Mouse (Mus musculus) intestine, postnatal 0 days (tissue): ENCODE results near the gene Gm44502. TPM values are rescaled to one million over a fixed set of nuclear protein-coding genes. Genes with fewer than 3 reads are reported as not detected.

ENCODE experiments used
- ATAC-seq: fragments of 200-750 bp; cut with Nextera tagmentation; 2 replicates; pipeline ENCODE4 v1.8.0; 2017; ENCODE audit warnings: mild to moderate bottlenecking, moderate TSS enrichment, moderate library complexity
- H3K27ac ChIP-seq: fragments of 300-500 bp; sonication (generic); 2 replicates; pipeline ENCODE4 v1.5.1; 2014; ENCODE audit warnings: mild to moderate bottlenecking, low read depth, low read length, moderate library complexity
- H3K27me3 ChIP-seq: fragments of 300-500 bp; sonication (generic); replicated peaks from 2 replicates; pipeline ENCODE4 v1.6.1; 2014; ENCODE audit warnings: low read length, mixed read lengths; ENCODE audit not compliant: control insufficient read depth, insufficient read depth
- H3K36me3 ChIP-seq: fragments of 300-500 bp; sonication (generic); 2 replicates; pipeline ENCODE4 v1.6.1; 2014; ENCODE audit warnings: mild to moderate bottlenecking, moderate library complexity; ENCODE audit not compliant: control insufficient read depth, insufficient read depth
- H3K4me1 ChIP-seq: fragments of 300-500 bp; sonication (generic); replicated peaks from 2 replicates; pipeline ENCODE4 v1.6.1; 2014; ENCODE audit warnings: antibody characterized with exemption, low read length, mixed read lengths; ENCODE audit not compliant: control insufficient read depth, insufficient read depth
- H3K4me2 ChIP-seq: fragments of 300-500 bp; sonication (generic); replicated peaks from 2 replicates; pipeline ENCODE4 v1.6.1; 2014; ENCODE audit warnings: low read depth, mild to moderate bottlenecking, moderate library complexity
- H3K4me3 ChIP-seq: fragments of 300-500 bp; sonication (generic); 2 replicates; pipeline ENCODE4 v1.5.1; 2014; ENCODE audit warnings: low read depth, low read length
- H3K9ac ChIP-seq: fragments of 300-500 bp; sonication (generic); 2 replicates; pipeline ENCODE4 v1.6.1; 2014; ENCODE audit warnings: mild to moderate bottlenecking, low read depth, low read length
- H3K9me3 ChIP-seq: fragments of 300-500 bp; sonication (generic); 2 replicates; pipeline ENCODE4 v1.6.1; 2016; ENCODE audit warnings: mixed run types; ENCODE audit not compliant: control insufficient read depth
- CTCF ChIP-seq: sonication (generic); IDR thresholded peaks from 2 replicates; pipeline ENCODE4 v1.5.1; 2016; ENCODE audit warnings: low read depth, mild to moderate bottlenecking, control low read depth, antibody characterized with exemption, moderate library complexity
- WGBS: fragments of 180-500 bp; shearing (Covaris S2); extraction: QIAGEN DNeasy Blood & Tissue Kit; methylation state at CpG from one replicate; pipeline ENCODE4 v1.1.7; 2014; 5-methylcytosine and 5-hydroxymethylcytosine counted together
- polyA plus RNA-seq: library from polyadenylated mRNA; unstranded; fragments of >200 nt; fragmentation: Nextera tagmentation; extraction: Ambion mirVana; gene quantifications from 2 replicates; pipeline ENCODE4 v1.2.1, GENCODE M21; 2015

Gm44502 gene
- polyA plus RNA-seq, 1 experiment from 2014 or later: not detected

- no peaks in the 10 kb centered on the region for H3K4me1 ChIP-seq
- H3K27ac ChIP-seq: no peak overlapping the region
- H3K9ac ChIP-seq: no peak overlapping the region
- H3K4me3 ChIP-seq: no peak overlapping the region
- ATAC-seq: no peak
- H3K27me3 ChIP-seq: no peaks in the 10 kb centered on the region
- no peak overlapping the region for H3K4me2 ChIP-seq
- no peak for TF ChIP-seq CTCF
- H3K9me3 ChIP-seq: no peaks in the 10 kb centered on the region
- peaks cover 39% of the 10 kb centered on the region for H3K36me3 ChIP-seq
- WGBS: 92% methylated on average over 9 of the region's 9 CpGs
Observed at GRCm38 (mm10) chr15:89421938-89422337, 7.6 kb downstream of the Gm44502 start.

GRCm38 (mm10) chr15:89415282-89415681 is 14.2 kb downstream of the Gm44502 start:
- Histone ChIP-seq H3K4me3 (no peak overlapping the region), H3K27ac (no peak overlapping the region), H3K9me3 (no peaks in the 10 kb centered on the region), H3K4me1 (no peaks in the 10 kb centered on the region), H3K36me3 (peaks cover 18% of the 10 kb centered on the region), H3K4me2 (no peak overlapping the region), H3K9ac (no peak overlapping the region), H3K27me3 (no peaks in the 10 kb centered on the region)
- ATAC-seq: no peak
- TF ChIP-seq CTCF: no peak
- WGBS: 89% methylated on average over 8 of the region's 8 CpGs

GRCm38 (mm10) chr15:89410118-89410517 is 19.4 kb downstream of the Gm44502 start, which contains the start of gene Syce3:
Gene Syce3 (minus strand): TSS chr15:89410503.
- no peak within 1 kb of the TSS for H3K4me2 ChIP-seq
- H3K4me3 ChIP-seq: no peak within 1 kb of the TSS
- H3K27ac ChIP-seq: no peak within 1 kb of the TSS
- no peak for TF ChIP-seq CTCF
- no peaks in the 10 kb centered on the region for H3K9me3 ChIP-seq
- no peak within 1 kb of the TSS for H3K9ac ChIP-seq
- H3K27me3 ChIP-seq: no peaks in the 10 kb centered on the region
- H3K4me1 ChIP-seq: no peaks in the 10 kb centered on the region
- H3K36me3 ChIP-seq: no peaks in the 10 kb centered on the region
- 82% methylated on average over 17 of the region's 24 CpGs for WGBS
- ATAC-seq: no peak

GRCm38 (mm10) chr15:89406691-89407090 is 22.8 kb downstream of the Gm44502 start:
- TF ChIP-seq CTCF: no peak
- no peaks in the 10 kb centered on the region for H3K27me3 ChIP-seq
- no peaks in the 10 kb centered on the region for H3K36me3 ChIP-seq
- H3K4me1 ChIP-seq: no peaks in the 10 kb centered on the region
- no peak overlapping the region for H3K4me2 ChIP-seq
- no peak overlapping the region for H3K9ac ChIP-seq
- H3K9me3 ChIP-seq: no peaks in the 10 kb centered on the region
- no peak for ATAC-seq
- H3K27ac ChIP-seq: no peak overlapping the region
- H3K4me3 ChIP-seq: no peak overlapping the region

GRCm38 (mm10) chr15:89404831-89405623 is 24.5 kb downstream of the Gm44502 start:
- no peak for ATAC-seq
- Histone ChIP-seq H3K9me3 (no peaks in the 10 kb centered on the region), H3K36me3 (no peaks in the 10 kb centered on the region), H3K27me3 (no peaks in the 10 kb centered on the region), H3K4me3 (no peak overlapping the region), H3K27ac (no peak overlapping the region), H3K4me2 (no peak overlapping the region), H3K4me1 (no peaks in the 10 kb centered on the region), H3K9ac (no peak overlapping the region)
- no peak for TF ChIP-seq CTCF
- whole genome bisulfite sequencing: 81% methylated on average over 10 of the region's 10 CpGs

GRCm38 (mm10) chr15:89402471-89402870 is 27.0 kb downstream of the Gm44502 start:
- H3K4me3 ChIP-seq: no peak overlapping the region
- no peaks in the 10 kb centered on the region for H3K36me3 ChIP-seq
- no peak for TF ChIP-seq CTCF
- no peaks in the 10 kb centered on the region for H3K9me3 ChIP-seq
- H3K27me3 ChIP-seq: no peaks in the 10 kb centered on the region
- no peak overlapping the region for H3K27ac ChIP-seq
- no peak overlapping the region for H3K4me2 ChIP-seq
- 83% methylated on average over 1 of the region's 1 CpGs for WGBS
- H3K4me1 ChIP-seq: no peaks in the 10 kb centered on the region
- no peak for ATAC-seq
- no peak overlapping the region for H3K9ac ChIP-seq

GRCm38 (mm10) chr15:89399716-89400115 is 29.8 kb downstream of the Gm44502 start:
- H3K9ac ChIP-seq: no peak overlapping the region
- H3K36me3 ChIP-seq: no peaks in the 10 kb centered on the region
- H3K4me2 ChIP-seq: no peak overlapping the region
- no peak overlapping the region; the same call in 1 of the 2 replicates for H3K27ac ChIP-seq
- 11% methylated on average over 1 of the region's 1 CpGs for WGBS
- TF ChIP-seq CTCF: no peak
- no peaks in the 10 kb centered on the region for H3K9me3 ChIP-seq
- no peaks in the 10 kb centered on the region for H3K27me3 ChIP-seq
- no peak for ATAC-seq
- no peaks in the 10 kb centered on the region for H3K4me1 ChIP-seq
- no peak overlapping the region for H3K4me3 ChIP-seq
